In genomic region chr4:129850491-129850890, GRCm38 (mm10) we compare ENCODE assay signal across 20 mouse cellular contexts. TPM values are rescaled to one million over a fixed set of nuclear protein-coding genes. Genes with fewer than 3 reads are reported as not detected.
DNase-seq lines count a peak whose midpoint lies in the region; ATAC-seq and TF ChIP-seq lines count a peak whose summit lies in the region.
"Had no signal": no experiment of that assay in that cellular context is flagged by ENCODE, and none has a peak within 500 bp of the region (broad histone marks: within the 10 kb centered on the region; RNA-seq: fewer than 3 reads in every experiment).

No protein-coding gene starts in this region.

- 0 out of 2 replicates have a peak, but pooled peaks have one; percentile 14 for TF ChIP-seq CTCF in heart, adult 2 months (IDR thresholded peaks at IDR 0.05)
- TF ChIP-seq CTCF in midbrain, postnatal 0 days (IDR thresholded peaks at IDR 0.05): peak; percentile 41

- H3K9ac ChIP-seq in heart, adult 2 months (ENCODE audit: low read depth, low read length): no peak overlapping the region
- no peak overlapping the region for H3K9ac ChIP-seq in midbrain, postnatal 0 days (replicated peaks; ENCODE audit: low read length, poor library complexity, severe bottlenecking)
- no peak overlapping the region for H3K9ac ChIP-seq in midbrain, embryonic 13.5 days (replicated peaks)
- no peak overlapping the region for H3K9ac ChIP-seq in embryonic facial prominence, embryonic 11.5 days (replicated peaks; ENCODE audit: low read length)
- H3K9ac ChIP-seq: embryonic facial prominence, embryonic 15.5 days; liver, embryonic 14.5 days; midbrain, embryonic 15.5 days had no signal

- H3K4me2 ChIP-seq in midbrain, postnatal 0 days (ENCODE audit: low read depth, low read length, poor library complexity, severe bottlenecking): no peak overlapping the region
- H3K4me2 ChIP-seq in midbrain, embryonic 13.5 days (replicated peaks): no peak overlapping the region
- no peak overlapping the region for H3K4me2 ChIP-seq in embryonic facial prominence, embryonic 11.5 days (ENCODE audit: low read depth, low read length)
- H3K4me2 ChIP-seq in myocyte (ENCODE audit: low read depth): no peak overlapping the region
- H3K4me2 ChIP-seq: embryonic facial prominence, embryonic 15.5 days; midbrain, embryonic 15.5 days had no signal

- no peak overlapping the region for H3K4me3 ChIP-seq in heart, adult 2 months
- H3K4me3 ChIP-seq in midbrain, postnatal 0 days (ENCODE audit: low read depth, low read length): no peak overlapping the region
- no peak overlapping the region for H3K4me3 ChIP-seq in midbrain, embryonic 13.5 days (replicated peaks)
- no peak overlapping the region for H3K4me3 ChIP-seq in embryonic facial prominence, embryonic 11.5 days (ENCODE audit: low read depth, low read length)
- no peak overlapping the region for H3K4me3 ChIP-seq in myocyte
- H3K4me3 ChIP-seq: embryonic facial prominence, embryonic 15.5 days; midbrain, embryonic 15.5 days had no signal

- H3K36me3 ChIP-seq in heart, adult 2 months (ENCODE audit: control insufficient read depth, insufficient read depth, low read length): peaks cover 4% of the 10 kb centered on the region
- H3K36me3 ChIP-seq in midbrain, postnatal 0 days (ENCODE audit: insufficient read depth, low read length): peaks cover 12% of the 10 kb centered on the region
- peaks cover 51% of the 10 kb centered on the region for H3K36me3 ChIP-seq in midbrain, embryonic 13.5 days
- no peaks in the 10 kb centered on the region; the same call in none of the 2 replicates for H3K36me3 ChIP-seq in embryonic facial prominence, embryonic 11.5 days (replicated peaks; ENCODE audit: control insufficient read depth, insufficient read depth, low read depth, low read length)
- peaks cover 56% of the 10 kb centered on the region for H3K36me3 ChIP-seq in myocyte (ENCODE audit: control insufficient read depth, insufficient read depth)

- H3K27me3 ChIP-seq in heart, adult 2 months (ENCODE audit: control insufficient read depth, insufficient read depth, low read length): no peaks in the 10 kb centered on the region
- no peaks in the 10 kb centered on the region for H3K27me3 ChIP-seq in midbrain, postnatal 0 days (ENCODE audit: insufficient read depth, low read length)
- no peaks in the 10 kb centered on the region for H3K27me3 ChIP-seq in midbrain, embryonic 13.5 days
- H3K27me3 ChIP-seq in embryonic facial prominence, embryonic 11.5 days (ENCODE audit: control insufficient read depth, insufficient read depth, low read length): no peaks in the 10 kb centered on the region
- H3K27me3 ChIP-seq in myocyte (ENCODE audit: control insufficient read depth, insufficient read depth, insufficient read length): no peaks in the 10 kb centered on the region
- H3K27me3 ChIP-seq: embryonic facial prominence, embryonic 15.5 days; midbrain, embryonic 15.5 days had no signal

- intact Hi-C loops in heart, adult 2 months (cut with DNase I): no loop called here
- intact Hi-C loops in heart, postnatal 10 days (cut with DNase I): no loop called here
- intact Hi-C loops in left cerebral cortex, postnatal 25 days (cut with DNase I): no loop called here

- H3K79me2 ChIP-seq in heart, adult 2 months (replicated peaks; ENCODE audit: control insufficient read depth, insufficient read depth, low read length): no peaks in the 10 kb centered on the region; the same call in 1 of the 2 replicates
- no peaks in the 10 kb centered on the region for H3K79me2 ChIP-seq in myocyte (ENCODE audit: control insufficient read depth, insufficient read depth)

- no peak for TF ChIP-seq EP300 in heart, adult 2 months (IDR thresholded peaks at IDR 0.05; ENCODE audit: insufficient read depth, low read depth, low read length)

- no peak overlapping the region for H3ac ChIP-seq in myocyte (ENCODE audit: control insufficient read depth, insufficient read length)

- no peak for ATAC-seq in midbrain, postnatal 0 days (ENCODE audit: low FRiP score)
- ATAC-seq in midbrain, embryonic 13.5 days: no peak
- ATAC-seq in embryonic facial prominence, embryonic 11.5 days (replicated peaks; ENCODE audit: insufficient number of reproducible peaks, low FRiP score, low TSS enrichment, low read depth): no peak
- ATAC-seq: hindbrain, embryonic 16.5 days; midbrain, embryonic 15.5 days had no signal

- 93% methylated on average over 2 of the region's 2 CpGs for WGBS in heart, adult 2 months
- 69% methylated on average over 2 of the region's 2 CpGs for WGBS in midbrain, postnatal 0 days
- WGBS in midbrain, embryonic 13.5 days: 72% methylated on average over 2 of the region's 2 CpGs
- WGBS in embryonic facial prominence, embryonic 11.5 days: 47% methylated on average over 2 of the region's 2 CpGs

- DNase-seq in heart, adult 2 months: no peak
- no peak for DNase-seq in heart, postnatal 10 days
- DNase-seq in midbrain, postnatal 0 days (ENCODE audit: low spot score): no peak
- peak; percentile 80 for DNase-seq in embryonic facial prominence, embryonic 11.5 days (ENCODE audit: low spot score)
- DNase-seq in left cerebral cortex, postnatal 25 days (ENCODE audit: low spot score in 2 of 2): no peak
- no peak for DNase-seq in kidney, adult 9 months
- DNase-seq: adrenal gland, postnatal 36 days; B cell, adult 2 months; cerebellum, postnatal 10 days; heart, postnatal 14 days; lung, postnatal 36 days; right cerebral cortex, postnatal 25 days; thymus, adult 2 months had no signal

- no peaks in the 10 kb centered on the region for H3K9me3 ChIP-seq in midbrain, postnatal 0 days (ENCODE audit: low read length)
- no peaks in the 10 kb centered on the region for H3K9me3 ChIP-seq in midbrain, embryonic 13.5 days
- H3K9me3 ChIP-seq in embryonic facial prominence, embryonic 11.5 days (replicated peaks; ENCODE audit: control insufficient read depth, low read length): no peaks in the 10 kb centered on the region
- H3K9me3 ChIP-seq: embryonic facial prominence, embryonic 15.5 days; G1E; midbrain, embryonic 15.5 days had no signal

- no peak for TF ChIP-seq POLR2A in heart, adult 2 months (IDR thresholded peaks at IDR 0.05; ENCODE audit: insufficient read depth, low read depth, low read length)
- no peak for TF ChIP-seq POLR2A in myocyte (IDR thresholded peaks at IDR 0.05; ENCODE audit: insufficient read length, low read depth)

- H3K27ac ChIP-seq in heart, adult 2 months: no peak overlapping the region
- H3K27ac ChIP-seq in midbrain, postnatal 0 days (ENCODE audit: low read depth, low read length): no peak overlapping the region
- H3K27ac ChIP-seq in midbrain, embryonic 13.5 days: no peak overlapping the region
- H3K27ac ChIP-seq in embryonic facial prominence, embryonic 11.5 days (replicated peaks; ENCODE audit: low read depth, low read length): no peak overlapping the region
- H3K27ac ChIP-seq: embryonic facial prominence, embryonic 15.5 days; liver, embryonic 14.5 days; midbrain, embryonic 15.5 days had no signal

- H3K4me1 ChIP-seq in heart, adult 2 months (ENCODE audit: control insufficient read depth, insufficient read depth, low read length): peaks cover 10% of the 10 kb centered on the region
- H3K4me1 ChIP-seq in midbrain, postnatal 0 days (ENCODE audit: insufficient read depth, low read length): no peaks in the 10 kb centered on the region
- H3K4me1 ChIP-seq in midbrain, embryonic 13.5 days (replicated peaks): peaks cover 4% of the 10 kb centered on the region
- no peaks in the 10 kb centered on the region for H3K4me1 ChIP-seq in embryonic facial prominence, embryonic 11.5 days (ENCODE audit: control insufficient read depth, insufficient read depth, low read length)
- H3K4me1 ChIP-seq: embryonic facial prominence, embryonic 15.5 days had no signal

TF ChIP-seq in myocyte, 11 proteins besides CTCF, POLR2A, EP300 and RAD21:
- TF ChIP-seq MYOG (IDR thresholded peaks at IDR 0.05; ENCODE audit: control insufficient read depth in 1 of 3, insufficient read depth in 1 of 3, insufficient read length in 2 of 3, low read depth in 2 of 3) (peak in 1 of 3 experiments; percentile 18), POLR2AphosphoS2 (IDR thresholded peaks at IDR 0.05; ENCODE audit: insufficient read length, low read depth) (no peak), E2F4 (IDR thresholded peaks at IDR 0.05; ENCODE audit: insufficient read depth) (no peak), MYOD1 (IDR thresholded peaks at IDR 0.05; ENCODE audit: control insufficient read depth in 1 of 3, insufficient read length in 2 of 3, low read depth in 2 of 3) (peak in 2 of 3 experiments; percentile 50 to 52), MAX (IDR thresholded peaks at IDR 0.05; ENCODE audit: low read depth) (no peak)

RNA-seq across cellular contexts. Expression of gene Ptp4a2, which starts 39.5 kb away (rescaled TPM):
- total RNA-seq in heart, adult 2 months (2021): 100 to 1,000 TPM; 194 to 199 TPM
- 51.6 and 110 TPM in 2 replicates for polyA plus RNA-seq in heart, adult 2 months (2012; rRNA removed)
- total RNA-seq in heart, postnatal 10 days (2021): 100 to 1,000 TPM; 243 to 271 TPM
- 94.0 and 117 TPM in 2 replicates for total RNA-seq in midbrain, postnatal 0 days (2014; rRNA removed)
- 202 and 245 TPM in 2 replicates for polyA plus RNA-seq in midbrain, postnatal 0 days (2015; fragmentation: Nextera tagmentation; extraction: Ambion mirVana)
- 287 and 316 TPM in 2 replicates for polyA plus RNA-seq in midbrain, embryonic 13.5 days (2015; fragmentation: Nextera tagmentation; extraction: Ambion mirVana)
- polyA plus RNA-seq in embryonic facial prominence, embryonic 11.5 days (2014; fragmentation: Nextera tagmentation; extraction: Ambion mirVana): 325 and 376 TPM in 2 replicates
- 138 TPM for polyA plus RNA-seq in myocyte (2012; fragmentation: generic; extraction: Trizol)
- total RNA-seq in left cerebral cortex, postnatal 25 days (2021): 100 to 1,000 TPM; 115 to 138 TPM
